Mouse (Mus musculus): ENCODE measurements around the gene Fzd4.

DNA sequence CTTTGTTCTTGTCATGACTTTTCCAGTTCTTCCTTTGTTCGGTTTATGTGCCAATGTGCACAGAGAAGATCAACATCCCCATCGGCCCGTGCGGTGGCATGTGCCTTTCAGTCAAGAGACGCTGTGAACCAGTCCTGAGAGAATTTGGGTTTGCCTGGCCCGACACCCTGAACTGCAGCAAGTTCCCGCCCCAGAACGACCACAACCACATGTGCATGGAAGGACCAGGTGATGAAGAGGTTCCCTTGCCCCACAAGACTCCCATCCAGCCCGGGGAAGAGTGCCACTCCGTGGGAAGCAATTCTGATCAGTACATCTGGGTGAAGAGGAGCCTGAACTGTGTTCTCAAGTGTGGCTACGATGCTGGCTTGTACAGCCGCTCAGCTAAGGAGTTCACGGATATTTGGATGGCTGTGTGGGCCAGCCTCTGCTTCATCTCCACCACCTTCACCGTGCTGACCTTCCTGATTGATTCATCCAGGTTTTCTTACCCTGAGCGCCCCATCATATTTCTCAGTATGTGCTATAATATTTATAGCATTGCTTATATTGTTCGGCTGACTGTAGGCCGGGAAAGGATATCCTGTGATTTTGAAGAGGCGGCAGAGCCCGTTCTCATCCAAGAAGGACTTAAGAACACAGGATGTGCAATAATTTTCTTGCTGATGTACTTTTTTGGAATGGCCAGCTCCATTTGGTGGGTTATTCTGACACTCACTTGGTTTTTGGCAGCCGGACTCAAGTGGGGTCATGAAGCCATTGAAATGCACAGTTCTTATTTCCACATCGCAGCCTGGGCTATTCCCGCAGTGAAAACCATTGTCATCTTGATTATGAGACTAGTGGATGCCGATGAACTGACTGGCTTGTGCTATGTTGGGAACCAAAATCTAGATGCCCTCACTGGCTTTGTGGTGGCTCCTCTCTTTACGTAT, 3.1 kb downstream of the Fzd4 start:
- TF ChIP-seq CTCF (IDR thresholded peaks at IDR 0.05; ENCODE audit: low read depth) (no peak), EP300 (optimal IDR thresholded peaks at IDR 0.05) (no peak)

Measured in stomach, postnatal 0 days (tissue).